Mouse (Mus musculus) neural tube, embryonic 11.5 days (tissue): ENCODE data around the gene Slc35e2. TPM values are rescaled to one million over a fixed set of nuclear protein-coding genes. Genes with fewer than 3 reads are reported as not detected.

Experiments
- ATAC-seq: fragments of 200-750 bp; cut with Nextera tagmentation; 2 replicates; pipeline ENCODE4 v1.8.0; 2017; ENCODE audit warnings: moderate number of reproducible peaks, mild to moderate bottlenecking, moderate TSS enrichment, moderate library complexity; ENCODE audit not compliant: insufficient read depth, low FRiP score, low TSS enrichment
- DNase-seq: peaks from one replicate; pipeline ENCODE4 v3.0.0-alpha.2; 2015; ENCODE audit warnings: low spot score
- H3K27ac ChIP-seq: fragments of 300-500 bp; sonication (generic); 2 replicates; pipeline ENCODE4 v1.5.1; 2014; ENCODE audit warnings: low read depth, mild to moderate bottlenecking, low read length
- H3K27me3 ChIP-seq: fragments of 300-500 bp; sonication (generic); 2 replicates; pipeline ENCODE4 v1.6.1; 2014; ENCODE audit warnings: mild to moderate bottlenecking, low read length, mixed read lengths; ENCODE audit not compliant: control insufficient read depth, insufficient read depth
- H3K36me3 ChIP-seq: fragments of 300-500 bp; sonication (generic); 2 replicates; pipeline ENCODE4 v1.6.1; 2014; ENCODE audit warnings: mild to moderate bottlenecking, low read length, moderate library complexity, mixed read lengths; ENCODE audit not compliant: control insufficient read depth, insufficient read depth
- H3K4me1 ChIP-seq: fragments of 300-500 bp; sonication (generic); 2 replicates; pipeline ENCODE4 v1.6.1; 2014; ENCODE audit warnings: low read length, mixed read lengths; ENCODE audit not compliant: control insufficient read depth, insufficient read depth
- H3K4me2 ChIP-seq: fragments of 300-500 bp; sonication (generic); 2 replicates; pipeline ENCODE4 v1.6.1; 2014; ENCODE audit warnings: low read depth, mild to moderate bottlenecking, moderate library complexity
- H3K4me3 ChIP-seq: fragments of 300-500 bp; sonication (generic); 2 replicates; pipeline ENCODE4 v1.5.1; 2014; ENCODE audit warnings: low read depth, low read length
- H3K9ac ChIP-seq: fragments of 300-500 bp; sonication (generic); 2 replicates; pipeline ENCODE4 v1.6.1; 2014; ENCODE audit warnings: mild to moderate bottlenecking, low read length
- H3K9me3 ChIP-seq: fragments of 300-500 bp; sonication (generic); 2 replicates; pipeline ENCODE4 v1.6.1; 2016; ENCODE audit warnings: low read length; ENCODE audit not compliant: control insufficient read depth
- WGBS: fragments of 180-500 bp; shearing (Covaris S2); extraction: QIAGEN DNeasy Blood & Tissue Kit; methylation state at CpG from one replicate; pipeline ENCODE4 v1.1.7; 2014; 5-methylcytosine and 5-hydroxymethylcytosine counted together
- polyA plus RNA-seq: library from polyadenylated mRNA; unstranded; fragments of >200 nt; fragmentation: Nextera tagmentation; extraction: Ambion mirVana; gene quantifications from 2 replicates; pipeline ENCODE4 v1.2.1, GENCODE M21; 2014

Gene Slc35e2
- polyA plus RNA-seq, 1 experiment from 2014 or later, result 18.7 TPM

DNA sequence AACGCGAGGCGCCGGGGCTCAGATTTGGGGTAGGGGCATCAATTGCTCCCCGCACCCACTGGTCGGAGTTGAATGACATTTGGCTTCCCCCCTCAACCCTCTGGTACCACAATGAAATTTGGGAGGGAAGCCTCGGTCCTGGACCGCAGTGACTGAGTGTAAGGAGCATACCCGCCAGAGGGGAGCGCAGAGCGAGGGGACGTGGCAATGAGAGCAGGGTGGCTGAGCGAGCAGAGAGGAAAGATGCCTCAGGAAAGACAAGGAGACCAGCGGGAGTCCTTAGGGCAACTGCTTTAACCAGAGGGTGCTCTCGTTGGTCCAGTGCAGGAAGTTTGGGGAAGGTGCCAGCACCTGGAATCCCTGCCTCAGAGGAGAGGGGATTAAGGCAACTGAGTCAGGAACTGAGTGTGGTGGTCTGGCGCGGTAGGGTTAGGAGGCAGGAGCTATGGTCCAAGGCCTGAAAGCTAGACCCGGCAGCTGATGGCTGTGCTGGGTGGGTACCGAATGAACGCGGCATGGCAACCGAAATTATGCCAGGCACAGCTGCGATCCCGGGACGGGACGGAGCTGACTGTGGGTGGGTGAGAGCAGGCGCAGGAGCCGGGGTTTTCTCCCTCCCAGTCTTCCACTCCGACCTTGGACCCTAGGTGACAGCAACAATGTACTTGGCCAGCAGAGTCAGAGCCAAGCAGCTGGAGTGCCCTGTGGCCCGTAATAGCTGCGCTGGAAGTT, 52.4 kb downstream of the Slc35e2 start:
- ATAC-seq, result no peak; the same call in 1 of the 2 replicates
- peaks cover 53% of the 10 kb centered on the region for H3K27me3 ChIP-seq

DNA sequence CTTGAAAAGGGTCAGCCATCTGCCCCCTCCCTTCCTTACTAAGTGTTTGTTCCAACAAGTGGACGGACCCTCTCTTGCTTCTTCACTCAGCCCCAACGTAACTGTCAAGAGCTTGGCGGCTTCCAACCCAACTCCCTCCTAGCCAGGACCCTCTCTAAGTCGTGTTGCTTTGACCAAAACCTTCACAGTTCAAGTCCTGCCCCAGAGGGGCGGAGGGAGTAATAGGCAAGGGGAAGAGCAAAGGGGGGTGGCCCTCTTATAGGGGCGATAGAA, 52.9 kb downstream of the Slc35e2 start:
- Histone ChIP-seq H3K4me1 (peaks cover 19% of the 10 kb centered on the region; the same call in 1 of the 2 replicates), H3K9me3 (no peaks in the 10 kb centered on the region), H3K9ac (no peak overlapping the region), H3K4me3 (peak overlapping the region; percentile 24), H3K27me3 (peaks cover 53% of the 10 kb centered on the region), H3K36me3 (peaks cover 12% of the 10 kb centered on the region), H3K4me2 (peak overlapping the region; percentile 32; the same call in 1 of the 2 replicates), H3K27ac (no peak overlapping the region)
- 2% methylated on average over 6 of the region's 6 CpGs for WGBS
- DNase-seq, result no peak
- ATAC-seq, result no peak

More for the DNA sequence above, 52.4 kb downstream of the Slc35e2 start:
- peak overlapping the region; percentile 31 for H3K4me3 ChIP-seq
- H3K27ac ChIP-seq, result no peak overlapping the region
- 2% methylated on average over 31 of the region's 31 CpGs for WGBS
- H3K9ac ChIP-seq, result peak overlapping the region; percentile 49
- peaks cover 19% of the 10 kb centered on the region; the same call in 1 of the 2 replicates for H3K4me1 ChIP-seq
- peak; percentile 59 for DNase-seq
- no peaks in the 10 kb centered on the region for H3K9me3 ChIP-seq
- peak overlapping the region; percentile 59 for H3K4me2 ChIP-seq
- peaks cover 15% of the 10 kb centered on the region for H3K36me3 ChIP-seq

DNA sequence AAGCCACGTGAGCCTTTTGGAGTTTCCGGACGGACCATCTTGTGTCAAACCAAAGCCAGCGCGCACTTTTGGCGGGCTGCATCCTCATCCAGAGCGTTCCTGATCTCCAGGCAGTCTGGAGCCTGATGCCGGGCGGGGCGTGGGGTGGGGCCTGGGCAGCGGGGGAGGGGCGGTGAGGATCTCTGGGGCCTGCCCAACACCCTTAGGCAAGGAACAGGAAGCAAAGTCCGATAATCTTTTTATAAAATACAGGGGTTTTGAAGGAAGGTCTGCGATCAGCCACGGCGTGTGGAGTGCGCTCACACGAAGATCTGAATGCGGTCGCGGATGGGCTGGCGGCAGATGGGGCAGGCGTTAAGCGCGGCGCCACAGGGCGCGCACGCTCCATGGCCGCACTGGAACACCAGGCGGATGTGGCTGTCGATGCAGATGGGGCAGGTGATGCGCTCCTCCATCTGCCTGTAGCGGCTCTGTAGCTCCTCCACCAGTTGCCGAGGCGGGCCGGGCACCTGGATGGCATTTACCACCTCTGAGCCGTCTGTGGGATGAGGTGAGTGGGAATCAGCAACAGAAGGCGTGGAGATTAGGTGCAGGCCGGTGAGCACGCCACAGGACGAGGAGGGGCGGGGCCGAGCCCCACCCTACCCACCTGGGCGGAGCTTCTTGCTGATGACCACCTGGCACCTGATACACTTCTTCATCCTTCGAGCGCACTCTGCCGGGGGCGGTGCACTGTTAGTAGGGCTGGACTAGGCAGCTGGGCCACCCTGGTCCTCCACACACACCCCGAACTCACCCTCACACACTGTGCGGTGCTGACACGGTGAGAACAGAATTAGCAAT, 53.5 kb downstream of the Slc35e2 start:
- DNase-seq, result peak; percentile 54
- H3K36me3 ChIP-seq, result peaks cover 8% of the 10 kb centered on the region
- 2% methylated on average over 52 of the region's 52 CpGs for WGBS

DNA sequence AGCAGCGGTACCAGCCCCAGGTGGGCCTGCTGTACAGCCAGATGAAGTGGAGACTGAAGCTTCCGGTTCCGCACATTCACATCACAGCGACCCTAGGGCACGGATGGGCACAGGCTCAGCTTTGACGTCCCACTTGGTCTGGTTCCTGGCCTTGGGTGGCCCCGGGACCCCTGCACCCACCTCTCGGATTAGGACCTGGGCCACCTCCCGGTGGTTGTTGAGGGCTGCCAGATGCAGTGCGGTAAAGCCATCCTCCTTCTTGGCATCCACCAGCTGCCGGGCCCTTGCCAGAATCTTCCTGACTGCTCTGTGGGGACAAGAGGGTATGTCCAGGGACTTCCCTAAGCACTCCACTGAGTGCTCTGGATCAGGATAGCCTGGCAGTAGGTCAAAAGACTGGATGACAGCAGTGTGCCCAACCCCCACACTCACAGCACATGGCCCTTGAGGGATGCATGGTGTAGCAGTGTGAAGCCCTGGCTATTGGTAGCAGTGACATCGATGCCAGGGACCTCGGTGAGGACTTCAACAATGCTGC, 55.1 kb downstream of the Slc35e2 start:
- Histone ChIP-seq H3K4me2 (no peak overlapping the region), H3K4me3 (no peak overlapping the region), H3K36me3 (no peaks in the 10 kb centered on the region; the same call in none of the 2 replicates), H3K27ac (no peak overlapping the region), H3K9me3 (no peaks in the 10 kb centered on the region), H3K9ac (no peak overlapping the region), H3K27me3 (peaks cover 51% of the 10 kb centered on the region), H3K4me1 (peaks cover 19% of the 10 kb centered on the region; the same call in 1 of the 2 replicates)
- ATAC-seq (no peak), DNase-seq (no peak)
- 87% methylated on average over 13 of the region's 13 CpGs for whole genome bisulfite sequencing

More for the DNA sequence above, 53.5 kb downstream of the Slc35e2 start:
- peaks cover 53% of the 10 kb centered on the region for H3K27me3 ChIP-seq
- no peak overlapping the region for H3K27ac ChIP-seq
- peak overlapping the region; percentile 14 for H3K9ac ChIP-seq
- H3K4me2 ChIP-seq, result peak overlapping the region; percentile 32
- H3K4me1 ChIP-seq, result peaks cover 19% of the 10 kb centered on the region; the same call in 1 of the 2 replicates
- ATAC-seq, result no peak
- peak overlapping the region; percentile 24 for H3K4me3 ChIP-seq
- H3K9me3 ChIP-seq, result no peaks in the 10 kb centered on the region

DNA sequence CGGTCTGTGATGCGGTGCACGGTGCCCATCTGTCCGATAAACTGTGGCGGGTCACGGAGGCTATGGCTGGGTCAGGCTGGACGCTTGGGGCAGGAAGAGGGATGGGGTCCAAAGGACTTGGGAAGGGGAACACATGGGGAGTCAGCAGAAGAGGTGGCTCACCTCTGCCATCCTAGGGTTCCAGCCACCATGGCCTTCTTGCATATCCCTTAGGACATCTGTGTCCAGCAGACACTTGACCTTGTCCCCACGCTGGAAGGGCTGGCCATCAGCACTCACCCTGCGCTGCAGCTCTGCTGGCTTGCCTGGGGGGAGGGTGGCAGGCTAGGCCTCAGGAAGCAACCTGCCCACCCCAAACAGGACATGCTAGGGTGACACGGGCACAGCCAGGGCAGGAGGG, 57.7 kb downstream of the Slc35e2 start:
- Histone ChIP-seq H3K4me3 (no peak overlapping the region), H3K4me2 (no peak overlapping the region), H3K36me3 (no peaks in the 10 kb centered on the region; the same call in none of the 2 replicates), H3K9me3 (no peaks in the 10 kb centered on the region), H3K4me1 (peaks cover 8% of the 10 kb centered on the region; the same call in 1 of the 2 replicates), H3K9ac (no peak overlapping the region), H3K27ac (no peak overlapping the region), H3K27me3 (peaks cover 25% of the 10 kb centered on the region)
- ATAC-seq (no peak), DNase-seq (no peak)
- 92% methylated on average over 10 of the region's 10 CpGs for WGBS

DNA sequence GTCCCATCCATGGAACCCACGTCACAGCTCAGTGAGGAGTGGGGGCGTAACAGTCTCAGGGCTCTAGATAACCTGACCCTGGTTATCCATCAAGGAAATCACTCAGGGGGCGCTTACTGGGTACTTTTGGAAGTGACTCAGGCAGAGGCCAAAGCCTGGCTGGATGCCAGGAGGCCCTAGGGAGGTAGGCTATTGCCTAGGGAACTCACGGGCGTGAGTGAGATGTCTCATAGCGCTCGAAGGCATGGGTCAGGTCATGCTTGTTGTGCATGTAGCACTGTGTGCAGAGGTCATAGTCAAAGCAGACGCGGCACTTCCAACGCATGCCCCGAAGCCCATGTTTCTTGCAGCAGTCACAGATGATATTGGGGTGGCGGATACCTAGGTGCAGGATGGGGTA, 59.4 kb downstream of the Slc35e2 start:
- ATAC-seq, result no peak
- 93% methylated on average over 12 of the region's 12 CpGs for WGBS

DNA sequence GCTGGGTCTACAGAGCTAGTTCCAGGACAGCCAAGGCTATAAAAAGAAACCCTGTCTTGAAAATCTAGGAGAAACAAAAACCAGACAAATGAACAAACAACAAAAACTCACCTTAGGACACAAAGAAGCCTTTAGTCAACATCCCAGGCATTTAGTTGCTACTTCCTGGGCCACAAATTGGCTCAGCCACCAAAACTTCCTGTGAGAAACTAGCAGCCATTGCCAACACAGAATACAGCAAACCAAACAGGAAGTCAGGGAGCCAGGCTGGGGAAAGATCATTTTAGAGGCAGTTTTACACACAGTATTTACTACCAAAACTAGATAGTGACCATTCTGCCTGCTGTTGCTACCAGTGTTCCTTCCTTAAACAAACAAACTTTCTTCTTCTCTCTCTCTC, 65.7 kb downstream of the Slc35e2 start:
- H3K27ac ChIP-seq, result no peak overlapping the region

More for the DNA sequence above, 59.4 kb downstream of the Slc35e2 start:
- Histone ChIP-seq H3K4me1 (no peaks in the 10 kb centered on the region), H3K27ac (no peak overlapping the region), H3K36me3 (no peaks in the 10 kb centered on the region; the same call in none of the 2 replicates), H3K4me3 (no peak overlapping the region), H3K4me2 (no peak overlapping the region), H3K27me3 (peaks cover 8% of the 10 kb centered on the region), H3K9me3 (no peaks in the 10 kb centered on the region), H3K9ac (no peak overlapping the region)
- DNase-seq, result no peak

DNA sequence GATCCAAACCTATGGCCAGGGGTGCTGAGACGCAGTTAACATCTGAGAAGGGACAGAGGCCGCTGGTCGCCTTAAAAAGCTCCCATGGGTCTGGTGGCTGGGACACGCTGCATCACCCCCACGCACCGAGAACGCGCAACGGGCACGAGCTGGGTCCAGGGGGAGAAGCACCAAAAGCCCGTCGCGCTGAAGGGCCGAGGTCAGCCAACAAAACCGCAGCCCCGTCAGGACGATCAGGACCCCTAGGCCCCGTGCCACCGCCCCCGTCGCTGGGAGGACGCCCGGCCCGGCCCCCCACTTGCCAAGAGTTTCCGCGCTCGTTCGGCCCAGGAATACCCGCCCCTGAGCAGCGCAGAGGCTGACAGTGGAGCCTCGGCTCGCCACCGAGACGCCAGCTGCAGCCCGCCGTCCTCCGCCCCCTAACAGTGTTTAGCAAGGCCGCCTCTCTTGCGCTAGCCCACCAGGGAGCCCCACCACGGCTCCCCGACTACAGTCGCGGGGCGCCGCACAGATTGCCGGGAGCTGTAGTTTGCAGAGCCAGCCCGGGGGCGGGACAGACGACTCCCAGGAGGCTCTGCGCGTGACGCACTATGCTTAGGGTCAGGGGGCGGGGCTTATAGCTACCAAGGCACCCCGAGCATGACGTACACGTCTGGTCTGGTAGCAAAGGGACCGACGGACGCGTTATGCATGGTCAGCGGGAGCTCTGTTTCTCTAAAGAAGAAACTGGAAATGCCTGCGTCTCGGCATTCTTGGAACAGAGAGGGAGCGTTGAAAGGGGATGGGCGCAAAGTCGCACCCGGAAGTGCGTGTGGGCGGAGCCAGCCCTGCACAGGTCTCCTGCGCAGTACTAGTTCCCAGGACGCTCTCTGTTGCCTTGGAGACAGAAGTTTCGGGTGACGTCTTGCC, 67.7 kb downstream of the Slc35e2 start, which contains the start of gene Mib2:
Gene Mib2 (minus strand): TSS at position 510 of the 909 bp plus-strand sequence.
- Histone ChIP-seq H3K4me3 (peak within 1 kb of the TSS; percentile 54), H3K4me2 (peak within 1 kb of the TSS; percentile 90), H3K36me3 (no peaks in the 10 kb centered on the region), H3K27me3 (no peaks in the 10 kb centered on the region), H3K9me3 (no peaks in the 10 kb centered on the region), H3K4me1 (peaks cover 6% of the 10 kb centered on the region), H3K9ac (peak within 1 kb of the TSS; percentile 61), H3K27ac (no peak within 1 kb of the TSS)
- ATAC-seq (peak; percentile 98), DNase-seq (peak; percentile 98)
- under 1% methylated on average over 73 of the region's 73 CpGs for WGBS

More for the DNA sequence above, 65.7 kb downstream of the Slc35e2 start:
- Histone ChIP-seq H3K4me2 (no peak overlapping the region), H3K9ac (no peak overlapping the region), H3K9me3 (no peaks in the 10 kb centered on the region), H3K27me3 (no peaks in the 10 kb centered on the region), H3K4me3 (no peak overlapping the region), H3K36me3 (no peaks in the 10 kb centered on the region), H3K4me1 (peaks cover 6% of the 10 kb centered on the region)
- ATAC-seq (no peak), DNase-seq (no peak)
